Mouse (Mus musculus): Measurements from ENCODE around the gene Smarca2.
"Not testable (repeated sequence)": the region's sequence is repeated elsewhere in the genome, so short reads cannot be mapped to it uniquely, and the experiment has no call there.

Gene Smarca2

DNA sequence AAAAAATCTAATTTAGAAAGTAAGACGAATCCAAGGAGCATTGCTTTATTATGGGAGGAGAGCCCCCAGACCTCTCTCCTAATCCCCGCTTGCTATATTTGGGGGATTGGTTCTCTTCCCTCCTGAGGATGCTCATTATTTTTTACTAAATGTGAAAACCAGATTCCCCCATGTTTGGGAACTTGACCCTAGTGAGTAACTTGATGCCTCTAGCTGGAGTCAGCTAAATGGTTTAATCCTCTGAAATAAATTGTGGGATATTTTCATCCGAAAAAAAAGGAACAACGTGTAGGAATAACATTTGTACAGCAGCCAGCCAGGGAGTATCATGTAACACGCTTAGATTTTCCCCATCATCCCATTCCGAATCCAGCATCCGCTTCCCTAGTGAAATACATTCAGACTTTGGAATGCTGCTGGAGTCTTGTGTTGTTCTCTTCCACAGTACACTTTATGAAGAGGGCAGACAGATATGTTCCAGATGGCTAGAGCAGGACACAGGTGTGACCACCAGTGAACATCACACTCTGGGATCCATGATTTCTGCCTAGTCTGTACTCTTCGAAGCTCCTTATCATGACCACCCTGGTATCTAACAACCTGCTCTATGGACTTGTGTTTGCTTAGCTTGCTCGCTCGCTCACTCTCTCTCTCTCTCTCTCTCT lies 99.8 kb downstream of the Smarca2 start:
- no peak for DNase-seq

DNA sequence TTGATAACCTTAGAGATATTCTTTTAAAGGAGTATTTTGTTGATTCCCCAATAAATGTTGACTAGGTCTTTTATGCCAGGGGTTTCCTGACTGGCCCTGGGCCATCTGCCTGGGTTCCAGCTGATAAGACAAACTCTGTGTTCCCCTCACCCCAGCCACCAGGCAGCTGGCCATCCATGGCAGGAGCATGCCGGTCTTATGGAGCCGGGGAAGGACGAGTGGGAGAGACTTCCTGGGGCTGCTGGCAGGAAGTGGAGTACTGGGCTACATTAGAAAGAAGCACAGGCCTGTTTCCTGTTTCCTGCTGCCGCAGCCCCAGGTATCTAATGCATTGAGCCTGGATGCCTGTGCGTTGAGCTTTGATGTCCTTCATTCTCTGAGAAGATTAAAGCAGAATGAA lies 102.1 kb downstream of the Smarca2 start:
- no peak for DNase-seq

DNA sequence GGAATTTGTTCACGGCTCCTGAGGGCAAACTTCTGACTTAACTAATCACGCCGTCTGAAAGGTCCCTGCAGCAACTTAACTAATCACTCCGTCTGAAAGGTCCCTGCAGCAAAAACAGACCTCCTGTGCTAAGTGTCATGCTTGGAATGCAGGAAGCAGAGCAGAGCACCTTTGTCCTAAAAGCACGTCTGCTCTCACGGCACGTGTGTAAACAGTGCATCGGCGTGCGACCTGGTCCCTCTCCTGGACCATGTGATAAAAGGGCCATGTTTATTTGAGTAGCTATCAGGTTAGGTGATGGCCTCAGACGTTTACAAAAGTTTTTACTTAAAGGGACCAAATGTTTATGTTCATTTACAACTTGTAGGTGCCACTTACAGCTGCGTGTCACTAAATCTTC lies 104.2 kb downstream of the Smarca2 start:
- DNase-seq = no peak

DNA sequence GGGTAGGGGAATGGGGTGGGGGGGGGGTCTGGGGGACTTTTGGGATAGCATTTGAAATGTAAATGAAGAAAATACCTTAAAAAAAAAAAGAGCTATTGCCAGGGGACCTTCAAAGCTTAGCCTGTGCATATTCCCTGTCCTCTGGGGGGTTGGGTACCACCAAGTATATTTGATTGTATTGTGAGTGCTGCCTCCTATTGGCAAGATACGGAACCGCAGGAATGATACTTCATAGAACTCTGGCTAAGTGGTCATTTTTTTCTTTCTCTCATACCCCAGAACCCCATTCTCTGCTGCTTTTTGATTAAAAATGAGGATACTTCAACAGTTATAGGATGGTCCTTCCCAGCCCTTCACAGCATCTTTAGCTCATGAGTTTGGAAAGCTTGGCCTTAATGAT lies 106.4 kb downstream of the Smarca2 start:
- DNase-seq = no peak

DNA sequence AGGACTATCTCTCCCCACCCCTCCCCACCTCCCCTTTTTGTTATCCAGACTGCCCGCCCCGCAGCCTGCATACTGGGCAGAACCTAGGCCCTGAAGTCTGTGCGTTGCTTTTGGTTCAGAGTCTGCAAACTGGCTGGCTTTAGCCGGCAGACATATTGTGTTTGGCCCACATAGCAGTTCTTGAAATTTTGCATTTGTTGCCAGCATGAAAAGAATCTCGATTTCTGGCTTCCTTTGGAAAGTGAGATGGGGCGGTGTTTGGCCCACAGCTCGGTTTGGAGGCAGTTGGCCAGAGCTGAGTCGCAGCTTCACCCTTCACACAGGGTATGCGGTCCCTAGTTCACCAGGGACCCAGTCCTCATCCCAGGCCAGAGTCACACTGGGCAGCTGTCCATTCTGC lies 111.4 kb downstream of the Smarca2 start:
- DNase-seq = no peak

DNA sequence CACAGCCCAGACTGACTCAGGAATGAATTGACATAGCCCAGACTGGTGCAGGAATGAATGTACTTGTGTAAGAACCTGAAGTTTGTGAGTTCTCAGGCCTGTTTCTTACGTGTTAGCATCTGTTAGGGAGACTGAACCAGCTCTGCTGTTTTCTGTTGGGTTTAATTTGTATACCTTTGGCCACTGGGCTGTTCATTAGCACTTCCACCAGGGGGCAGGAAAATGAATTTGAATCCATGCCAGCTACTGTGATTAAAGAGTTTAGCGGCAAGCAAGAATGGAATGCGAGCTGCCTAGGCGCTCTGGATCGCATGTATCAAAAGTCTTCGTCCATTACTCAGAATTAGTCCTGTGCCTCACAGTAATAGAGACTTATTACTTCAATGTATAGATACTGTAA lies 113.4 kb downstream of the Smarca2 start:
- peak; percentile 59 for DNase-seq

DNA sequence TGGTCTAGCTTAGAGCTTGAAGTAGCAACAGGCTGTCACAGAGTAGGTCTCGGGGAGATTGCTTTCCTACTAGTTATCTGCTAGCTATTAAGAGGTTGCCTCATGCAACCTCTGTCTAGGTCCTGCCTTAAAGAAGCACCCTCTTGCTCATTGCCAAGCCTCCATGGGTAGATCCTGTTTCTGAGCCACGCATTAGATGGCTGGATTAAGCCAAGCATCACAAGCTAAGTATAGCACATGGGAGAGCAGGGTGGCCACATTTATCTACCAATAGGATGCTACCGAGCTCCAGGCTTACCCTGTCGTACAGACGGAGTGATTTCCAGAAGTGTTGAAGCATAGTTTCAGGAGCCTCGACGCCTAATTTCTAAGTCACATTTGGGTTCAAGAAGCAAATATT lies 114.3 kb downstream of the Smarca2 start:
- DNase-seq = no peak

DNA sequence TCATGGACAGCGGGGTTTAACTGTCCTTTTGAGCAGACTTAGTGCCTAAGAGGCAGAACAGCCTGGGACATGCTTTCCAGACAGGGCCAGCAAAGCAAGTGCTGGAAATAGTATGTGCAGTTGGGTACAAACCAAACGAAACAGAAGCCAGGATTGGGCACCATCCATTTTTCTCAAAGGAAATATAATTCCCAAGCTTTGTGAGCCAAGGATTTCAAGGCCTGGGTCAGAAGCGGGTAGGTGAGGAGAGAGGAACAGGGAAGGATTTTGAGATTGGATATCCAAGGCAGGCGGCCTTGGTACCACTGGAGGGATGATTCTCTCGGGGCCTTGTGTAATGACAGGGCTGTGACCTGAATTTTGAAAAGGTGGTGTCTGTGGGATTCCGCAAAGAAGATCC lies 116.9 kb downstream of the Smarca2 start:
- DNase-seq = no peak

DNA sequence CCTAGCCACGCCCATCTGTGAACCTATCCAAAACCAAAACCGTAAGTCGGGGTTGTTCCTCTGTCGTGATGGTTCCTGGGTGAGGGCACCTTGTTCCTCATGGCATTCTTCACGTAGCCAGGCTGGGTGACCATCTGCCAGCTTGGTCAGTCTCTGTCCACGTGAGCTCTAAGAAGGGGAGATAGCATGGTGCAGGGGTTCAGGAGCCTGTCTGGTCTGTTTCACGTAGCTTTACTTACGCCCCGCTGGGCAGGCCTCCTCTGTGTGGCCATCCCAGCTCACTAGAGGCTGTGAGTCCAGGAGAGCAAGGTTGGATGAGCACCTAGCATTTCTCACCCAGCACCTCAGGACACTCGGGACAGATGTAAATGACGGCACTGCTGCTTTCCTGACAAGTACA lies 119.0 kb downstream of the Smarca2 start:
- DNase-seq = no peak

DNA sequence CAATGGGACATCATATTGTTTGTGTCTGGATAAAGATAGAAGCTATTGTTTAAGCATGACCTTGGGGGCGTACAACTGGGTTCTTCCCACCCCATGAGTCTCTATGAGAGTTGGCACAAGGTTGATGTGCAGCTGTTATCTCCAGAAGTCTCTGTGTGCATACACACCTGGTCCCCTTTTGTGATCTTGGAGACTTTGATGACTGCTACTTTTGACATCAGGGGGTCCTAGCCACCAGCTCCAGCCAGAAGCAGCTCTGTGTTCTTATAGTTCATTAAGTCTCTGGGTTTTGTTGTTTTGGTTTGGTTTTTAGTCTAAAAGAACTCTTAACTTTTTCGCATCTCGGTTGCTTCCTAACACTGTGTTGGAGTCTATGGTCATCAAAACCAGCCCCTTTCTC lies 119.8 kb downstream of the Smarca2 start:
- no peak for DNase-seq

DNA sequence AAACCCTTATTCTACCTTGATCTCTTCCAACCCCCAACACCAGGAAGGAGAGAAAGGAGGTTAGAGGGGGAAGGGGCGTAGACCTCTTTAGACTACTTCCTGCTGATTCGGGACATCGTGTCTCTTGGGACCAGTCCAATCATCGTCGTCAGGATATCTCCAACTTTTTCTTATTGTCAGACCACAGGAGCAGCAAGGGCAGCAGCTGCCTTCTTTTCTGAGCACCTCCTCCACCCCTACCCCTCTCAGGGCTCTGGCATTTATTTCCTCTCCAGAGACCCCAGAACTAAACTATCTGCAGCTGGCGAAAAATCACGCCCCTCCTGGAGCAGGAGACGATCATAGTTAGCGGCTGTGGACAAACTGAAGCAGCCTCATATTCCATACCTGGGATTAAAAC lies 122.9 kb downstream of the Smarca2 start:
- no peak for DNase-seq

DNA sequence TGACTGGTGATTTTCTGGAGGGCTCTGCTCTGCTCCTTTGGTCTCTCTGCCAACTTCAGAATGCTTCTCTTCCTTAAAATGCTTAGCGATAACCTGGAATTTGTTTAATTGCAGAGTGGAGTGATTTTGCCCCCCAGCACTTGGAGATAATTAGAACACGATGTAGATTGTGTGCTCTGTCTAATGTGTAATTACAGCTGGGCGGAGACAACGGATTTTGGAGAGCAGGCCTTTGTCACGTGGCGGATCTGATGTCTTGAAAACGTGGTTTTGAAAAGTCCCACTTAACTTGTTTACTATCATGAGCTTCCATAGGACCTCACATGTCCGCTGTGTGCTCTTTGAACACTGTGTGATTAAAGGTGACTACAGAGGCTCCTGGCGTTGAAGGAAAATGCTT lies 125.6 kb downstream of the Smarca2 start:
- DNase-seq = no peak

DNA sequence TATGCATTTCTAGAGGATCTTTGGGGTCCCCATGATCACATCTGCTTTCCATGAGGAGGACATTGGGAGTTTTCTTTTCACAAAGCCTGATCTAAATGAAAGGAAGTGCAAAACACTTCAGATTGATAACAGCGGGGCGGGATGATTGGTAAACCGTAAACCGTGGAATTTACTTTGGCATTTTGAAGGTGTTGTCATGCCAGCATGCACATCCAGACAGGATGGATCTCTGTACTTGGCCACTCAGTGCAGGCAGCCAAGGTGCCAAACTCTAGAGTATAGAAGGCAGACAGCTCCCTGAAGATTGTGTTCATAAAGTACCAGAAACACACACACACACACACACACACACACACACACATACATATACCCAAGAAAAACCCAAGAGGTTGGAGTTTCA lies 126.3 kb downstream of the Smarca2 start:
- DNase-seq = no peak

DNA sequence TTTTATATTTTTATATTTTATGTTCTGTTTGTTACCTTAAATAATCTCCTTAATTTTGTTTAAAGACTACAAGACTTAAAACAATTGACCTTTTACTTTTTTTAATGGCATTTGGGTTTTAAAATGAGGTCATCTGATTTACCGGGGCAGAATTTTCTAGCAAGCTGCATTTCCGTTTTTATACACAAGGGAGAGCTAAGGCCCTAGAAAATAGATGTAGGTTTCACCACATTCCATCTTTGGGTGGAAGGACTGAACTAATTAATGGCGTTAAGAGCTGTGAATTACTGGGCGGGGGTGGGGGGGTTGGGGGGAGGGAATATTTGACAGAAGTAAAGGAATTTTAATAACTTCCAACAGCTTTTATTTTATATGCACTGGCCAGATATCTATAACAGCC lies 127.0 kb downstream of the Smarca2 start:
- no peak for DNase-seq

DNA sequence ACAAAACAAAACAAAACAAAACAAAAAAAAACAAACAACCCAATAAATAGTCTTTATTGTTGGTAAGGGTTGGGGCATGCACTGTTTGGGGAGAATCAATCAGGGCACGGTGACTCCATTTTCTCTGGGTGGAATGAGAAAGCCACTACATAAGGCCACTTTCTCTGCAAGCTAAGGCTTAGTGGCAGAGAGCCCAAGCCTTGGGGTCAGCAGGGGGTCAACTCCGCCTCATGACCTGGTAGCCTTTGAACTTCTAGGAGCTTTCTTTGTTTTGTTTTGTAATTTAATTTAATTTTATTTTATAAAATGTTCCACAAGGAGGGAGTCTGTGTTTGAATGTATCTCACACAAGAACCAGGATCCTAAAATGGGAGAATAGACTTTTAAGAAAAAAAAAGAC lies 128.2 kb downstream of the Smarca2 start:
- DNase-seq = no peak

DNA sequence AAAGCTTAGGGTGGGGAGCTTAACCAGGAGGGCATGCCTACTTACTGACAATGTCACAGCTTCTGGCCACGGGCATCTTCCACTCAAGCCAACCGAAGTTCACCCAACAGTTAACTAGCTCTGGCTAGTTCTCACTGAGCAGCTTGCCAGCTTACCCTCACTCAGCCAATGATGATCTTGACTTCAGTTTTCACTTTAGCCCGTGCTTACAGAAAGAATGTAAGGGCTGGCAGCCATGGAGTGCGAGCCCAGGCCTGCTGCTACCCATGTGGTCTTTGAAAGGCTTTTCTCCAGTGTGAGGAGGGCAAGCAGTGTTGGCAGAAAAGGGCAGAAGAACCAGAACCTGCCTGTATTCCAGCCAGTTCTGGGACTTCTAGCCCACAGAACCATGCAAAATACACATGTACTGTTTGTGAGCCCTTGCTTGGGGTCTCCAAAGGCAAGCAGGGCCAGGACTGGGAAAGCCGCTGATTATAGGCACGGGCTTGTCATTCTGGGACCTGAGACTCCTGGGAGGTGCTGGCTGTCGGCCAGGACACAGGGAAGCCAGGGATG lies 128.8 kb downstream of the Smarca2 start:
- peak; percentile 44 for DNase-seq

DNA sequence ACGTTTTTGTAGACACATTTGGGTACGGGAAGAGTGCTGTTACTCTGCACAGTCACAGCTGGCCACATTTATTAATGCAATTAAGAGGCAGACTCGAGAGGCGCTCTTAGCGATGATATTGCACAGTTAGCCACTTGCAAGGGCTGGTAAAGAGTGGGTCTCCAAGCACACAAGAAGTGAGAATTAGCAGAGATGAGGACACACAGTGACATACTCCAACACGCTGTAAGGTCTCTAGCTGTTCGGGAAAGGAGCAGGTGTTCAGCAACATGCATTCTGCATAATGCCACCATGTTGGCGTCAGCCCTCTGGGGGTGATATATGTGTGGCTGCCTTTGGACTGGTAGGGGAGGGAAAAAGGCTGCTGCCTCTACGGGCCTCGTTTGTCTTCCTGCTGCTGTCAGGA lies 129.9 kb downstream of the Smarca2 start:
- no peak for DNase-seq

DNA sequence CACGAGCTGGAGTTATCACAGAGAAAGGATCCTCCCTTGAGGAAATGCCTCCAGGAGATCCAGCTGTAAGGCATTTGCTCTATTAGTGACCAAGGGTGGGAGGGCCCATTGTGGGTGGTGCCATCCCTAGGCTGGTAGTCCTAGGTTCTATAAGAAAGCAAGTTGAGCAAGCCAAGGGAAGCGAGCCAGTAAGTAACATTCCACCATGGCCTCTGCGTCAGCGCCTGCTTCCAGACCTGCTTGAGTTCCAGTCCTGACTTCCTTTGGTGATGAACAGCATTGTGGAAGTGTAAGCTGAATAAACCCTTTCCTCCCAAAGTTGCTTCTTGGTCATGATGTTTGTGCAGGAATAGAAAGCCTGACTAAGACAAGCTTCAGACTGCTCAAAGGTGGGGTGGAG lies 140.2 kb downstream of the Smarca2 start:
- DNase-seq = not testable (repeated sequence)

DNA sequence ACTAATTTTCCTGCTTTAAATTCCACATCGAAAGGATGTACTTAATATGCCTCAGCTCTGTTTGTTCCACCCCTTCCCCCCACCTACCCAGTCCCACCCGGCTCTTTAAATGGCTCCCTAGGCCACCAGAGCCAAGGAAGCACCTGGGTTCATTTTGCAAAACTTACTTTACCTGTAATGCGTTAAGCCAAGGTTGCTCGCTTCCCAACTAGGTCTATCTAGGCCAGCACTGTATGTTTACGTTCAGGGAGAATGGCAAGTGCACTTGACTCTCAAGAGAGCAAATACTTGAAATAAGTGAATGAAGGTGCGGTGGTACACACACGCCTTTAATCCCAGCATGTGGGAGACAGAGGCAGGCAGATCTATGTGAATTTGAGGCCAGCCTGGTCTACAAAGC lies 140.7 kb downstream of the Smarca2 start:
- DNase-seq = no peak

DNA sequence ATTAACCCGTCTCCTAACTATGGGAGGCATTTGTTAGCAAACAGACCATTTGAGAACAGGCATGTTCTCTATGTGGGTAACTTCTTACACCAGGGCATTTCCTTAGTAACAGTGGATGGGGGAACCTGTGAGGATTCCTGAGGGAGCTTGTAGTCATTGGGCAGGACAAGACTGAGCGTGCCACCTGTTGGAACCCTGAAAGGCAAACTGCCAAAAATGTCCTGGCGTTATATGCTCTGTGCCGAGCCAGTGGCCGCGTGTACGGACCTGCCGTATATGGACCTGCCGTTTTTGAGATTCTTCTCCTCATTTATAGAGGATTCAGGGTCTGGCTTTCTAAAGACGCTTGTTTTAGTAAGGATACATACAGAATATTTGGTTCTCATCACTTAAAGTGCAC lies 141.4 kb downstream of the Smarca2 start:
- DNase-seq = no peak

DNA sequence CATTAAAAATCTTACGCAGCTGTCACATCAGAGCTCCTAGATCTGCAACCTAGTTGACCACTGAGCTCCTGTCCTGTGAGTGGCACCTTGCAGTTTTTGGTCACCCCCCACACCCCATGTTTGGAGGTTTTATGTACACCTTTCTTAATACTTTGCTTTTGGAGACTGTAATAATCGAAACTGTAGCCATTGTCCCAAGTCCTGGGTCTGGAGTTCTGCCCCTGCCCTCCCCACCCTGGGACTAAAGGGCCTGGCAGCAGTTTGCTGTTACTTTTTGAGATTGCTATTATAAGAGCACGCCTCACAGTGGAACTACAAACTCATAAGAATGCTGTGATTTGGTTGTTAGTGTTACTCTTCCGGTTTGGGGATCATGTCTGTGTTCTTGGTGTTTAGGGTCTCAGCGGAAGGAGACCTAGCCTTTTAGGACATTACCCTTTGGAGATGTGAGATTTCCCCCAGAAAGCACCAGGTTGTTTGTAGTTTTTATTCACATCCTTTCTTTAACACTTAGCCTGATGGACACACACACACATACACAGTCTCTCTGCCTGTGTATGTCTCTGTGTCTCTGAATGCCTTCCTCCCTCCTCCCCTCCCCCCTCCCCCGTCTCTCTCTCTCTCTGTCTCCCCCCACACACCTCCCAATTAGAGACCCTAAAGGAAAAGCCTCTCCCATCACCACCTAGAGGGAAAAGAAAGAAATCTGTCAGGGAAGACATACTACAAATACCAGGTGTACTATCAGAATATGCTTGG lies 142.0 kb downstream of the Smarca2 start:
- DNase-seq = no peak

DNA sequence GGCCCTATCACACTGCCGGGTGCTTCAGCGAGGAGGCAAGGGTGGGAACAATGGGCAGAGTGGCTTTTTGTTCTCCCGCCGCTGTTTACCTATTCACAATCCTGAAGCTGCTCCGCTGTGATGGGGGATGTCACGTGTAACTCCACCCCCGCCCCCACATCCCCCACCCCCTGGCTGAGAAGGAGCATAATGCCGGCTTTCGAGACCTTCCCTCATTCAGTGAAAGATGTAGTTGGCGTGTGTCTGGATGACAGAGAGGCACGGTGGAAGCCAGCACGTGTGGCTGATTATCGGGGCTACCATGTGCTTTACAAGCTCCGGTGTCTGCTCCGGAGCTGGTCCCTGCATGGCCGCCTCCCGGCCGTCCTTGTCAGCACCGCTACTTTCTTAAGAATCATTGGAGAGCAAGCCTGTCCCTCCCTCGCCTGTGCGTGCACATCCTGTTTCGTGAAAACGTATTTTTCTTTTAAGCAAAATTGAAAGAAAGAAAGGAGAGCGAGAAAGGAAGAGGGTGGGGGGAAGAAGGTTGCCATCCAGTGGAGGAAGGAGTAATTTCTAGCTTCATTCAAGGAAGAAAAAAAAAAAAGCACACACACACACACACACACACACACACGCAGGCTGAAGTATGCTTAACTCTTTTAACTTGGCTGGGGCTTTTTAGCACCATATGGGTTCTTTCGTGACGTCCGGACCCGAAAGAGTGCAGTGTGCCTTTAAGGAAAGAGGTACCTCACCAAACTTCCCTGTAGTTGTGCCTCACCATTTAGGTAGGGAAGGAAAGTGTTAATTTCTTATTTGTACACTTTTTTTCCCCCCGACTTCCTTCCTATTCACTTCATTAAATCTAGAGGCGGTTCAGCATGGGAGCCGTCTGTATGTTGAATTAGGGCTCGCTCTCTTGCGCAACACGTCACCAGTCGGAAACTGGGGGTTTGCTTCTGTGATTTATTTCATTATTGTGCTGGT lies 143.0 kb downstream of the Smarca2 start:
- DNase-seq = peak; percentile 72

DNA sequence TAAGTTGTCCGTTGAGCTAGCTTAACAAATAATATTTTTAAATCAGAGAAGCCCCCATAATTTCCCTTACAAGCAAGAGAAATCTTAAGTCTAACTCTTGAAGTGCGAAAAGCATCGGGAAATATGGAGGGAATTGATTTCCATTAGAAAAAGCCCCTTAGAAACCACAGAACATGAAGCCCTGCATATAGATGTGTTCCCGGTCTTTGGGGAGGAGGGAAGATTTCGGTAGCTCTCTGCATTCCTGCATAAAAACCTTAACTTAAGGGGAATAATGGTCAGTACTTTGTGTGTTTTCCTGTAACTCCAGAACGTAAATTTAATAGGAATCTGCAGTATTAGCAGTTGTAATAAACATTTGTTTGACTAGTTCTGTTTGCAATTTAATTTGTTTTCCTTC lies 143.8 kb downstream of the Smarca2 start:
- no peak for DNase-seq

All from kidney, adult 11 months (tissue).